Mouse (Mus musculus): ENCODE data around the gene Tlk1.

The Tlk1 gene

GRCm38 (mm10) chr2:70825371-70826051 is at the start of gene Tlk1:
Tlk1 (minus strand) TSS chr2:70825728.
- peak; percentile 81 for DNase-seq (ENCODE audit: low spot score)

GRCm38 (mm10) chr2:70875129-70875528 is 49.6 kb upstream of the Tlk1 start:
- DNase-seq (ENCODE audit: low spot score): no peak

- DNase-seq (ENCODE audit: low spot score): no peak
These were observed 47.6 kb upstream of the Tlk1 start for GRCm38 (mm10) chr2:70873168-70873567.

- DNase-seq (ENCODE audit: low spot score): no peak
These were observed 46.0 kb upstream of the Tlk1 start for GRCm38 (mm10) chr2:70871466-70872022.

GRCm38 (mm10) chr2:70870819-70871218 is 45.3 kb upstream of the Tlk1 start:
- DNase-seq (ENCODE audit: low spot score): no peak

GRCm38 (mm10) chr2:70869116-70869515 is 43.6 kb upstream of the Tlk1 start:
- no peak for DNase-seq (ENCODE audit: low spot score)

- no peak for DNase-seq (ENCODE audit: low spot score)
These were observed 41.7 kb upstream of the Tlk1 start for GRCm38 (mm10) chr2:70867231-70867630.

GRCm38 (mm10) chr2:70862881-70863280 is 37.4 kb upstream of the Tlk1 start:
- no peak for DNase-seq (ENCODE audit: low spot score)

GRCm38 (mm10) chr2:70859740-70860139 is 34.2 kb upstream of the Tlk1 start:
- no peak for DNase-seq (ENCODE audit: low spot score)

- DNase-seq (ENCODE audit: low spot score): no peak
These were observed 31.4 kb upstream of the Tlk1 start for GRCm38 (mm10) chr2:70856971-70857370.

GRCm38 (mm10) chr2:70854231-70854888 is 28.8 kb upstream of the Tlk1 start:
- DNase-seq (ENCODE audit: low spot score): no peak

GRCm38 (mm10) chr2:70853329-70853728 is 27.8 kb upstream of the Tlk1 start:
- DNase-seq (ENCODE audit: low spot score): no peak

- DNase-seq (ENCODE audit: low spot score): no peak
These were observed 27.3 kb upstream of the Tlk1 start for GRCm38 (mm10) chr2:70852796-70853221.

GRCm38 (mm10) chr2:70852186-70852795 is 26.8 kb upstream of the Tlk1 start:
- DNase-seq (ENCODE audit: low spot score): no peak

GRCm38 (mm10) chr2:70845871-70846270 is 20.3 kb upstream of the Tlk1 start:
- no peak for DNase-seq (ENCODE audit: low spot score)

- DNase-seq (ENCODE audit: low spot score): no peak
These were observed 19.3 kb upstream of the Tlk1 start for GRCm38 (mm10) chr2:70844694-70845395.

- DNase-seq (ENCODE audit: low spot score): peak; percentile 26
These were observed 16.6 kb upstream of the Tlk1 start for GRCm38 (mm10) chr2:70842049-70842618.

- DNase-seq (ENCODE audit: low spot score): peak; percentile 38
These were observed 13.1 kb upstream of the Tlk1 start for GRCm38 (mm10) chr2:70838536-70839216.

GRCm38 (mm10) chr2:70836306-70836651 is 10.8 kb upstream of the Tlk1 start:
- no peak for DNase-seq (ENCODE audit: low spot score)

- no peak for DNase-seq (ENCODE audit: low spot score)
These were observed 10.2 kb upstream of the Tlk1 start for GRCm38 (mm10) chr2:70835641-70836305.

GRCm38 (mm10) chr2:70835209-70835608 is 9.7 kb upstream of the Tlk1 start:
- no peak for DNase-seq (ENCODE audit: low spot score)
